Mouse (Mus musculus): ENCODE measurements around the gene Slc24a2.

- TF ChIP-seq CTCF (IDR thresholded peaks at IDR 0.05; ENCODE audit: extremely low read depth, insufficient read length, insufficient replicate concordance, low read depth, low read length) = no peak
- TF ChIP-seq POLR2A (IDR thresholded peaks at IDR 0.05; ENCODE audit: low read depth, low read length) = no peak
Measured at GRCm38 (mm10) chr4:87093612-87094011, 136.7 kb downstream of the Slc24a2 start.
